Mouse (Mus musculus) ES-E14 (cell line): ENCODE results near the gene Ppm1n.

ENCODE experiments used
- CHD2 ChIP-seq: IDR thresholded peaks from 2 replicates; pipeline ENCODE4 v1.6.1; 2014; ENCODE audit warnings: mild to moderate bottlenecking, low read depth, low read length, inconsistent platforms
- HCFC1 ChIP-seq: IDR thresholded peaks from 2 replicates; pipeline ENCODE4 v1.6.1; 2012; ENCODE audit warnings: low read length, inconsistent platforms, borderline replicate concordance; ENCODE audit not compliant: insufficient read depth
- MAFK ChIP-seq: IDR thresholded peaks from 2 replicates; pipeline ENCODE4 v1.6.1; 2014; ENCODE audit warnings: mild to moderate bottlenecking, low read depth, low read length, inconsistent platforms; ENCODE audit not compliant: insufficient read depth
- ZC3H11A ChIP-seq: IDR thresholded peaks from 2 replicates; pipeline ENCODE4 v1.6.1; 2012; ENCODE audit warnings: low read depth, mild to moderate bottlenecking, inconsistent platforms, low read length, borderline replicate concordance
- ZNF384 ChIP-seq: IDR thresholded peaks from 2 replicates; pipeline ENCODE4 v1.6.1; 2012; ENCODE audit warnings: low read depth, low read length, inconsistent platforms

DNA sequence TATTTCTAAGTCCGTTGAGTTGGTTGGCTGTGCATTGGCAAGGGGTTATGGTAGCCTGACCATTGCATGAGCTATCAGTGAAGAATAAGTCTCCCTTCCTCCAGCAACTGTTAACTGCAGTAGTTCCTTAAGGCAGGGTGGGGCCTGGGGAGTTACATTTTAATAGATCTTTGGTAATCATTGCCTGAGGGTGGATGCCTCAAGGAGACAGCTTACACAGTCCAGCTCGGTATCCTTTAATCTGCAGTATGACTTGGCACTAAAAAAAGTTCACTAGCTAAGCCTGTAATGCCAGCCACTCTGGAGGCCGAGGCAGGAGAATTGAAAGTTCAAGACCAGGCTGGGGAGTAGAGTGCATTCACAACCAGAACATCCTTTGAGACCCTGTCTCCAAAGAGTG lies 48.0 kb downstream of the Ppm1n start:
- TF ChIP-seq CHD2 (no peak), ZC3H11A (no peak), HCFC1 (no peak), MAFK (no peak), ZNF384 (no peak)
